Mouse (Mus musculus) embryo, embryonic 10.5 days (tissue): ENCODE results near the gene Zfp787.
A peak's percentile ranks its signal among the peaks of the same experiment; 100 is the strongest.
"Not testable (repeated sequence)": the region's sequence is repeated elsewhere in the genome, so short reads cannot be mapped to it uniquely, and the experiment has no call there.

Source experiments
- DNase-seq: peaks from one replicate; pipeline ENCODE4 v3.0.0-alpha.2; 2015; ENCODE audit warnings: low spot score

Zfp787 gene

DNA sequence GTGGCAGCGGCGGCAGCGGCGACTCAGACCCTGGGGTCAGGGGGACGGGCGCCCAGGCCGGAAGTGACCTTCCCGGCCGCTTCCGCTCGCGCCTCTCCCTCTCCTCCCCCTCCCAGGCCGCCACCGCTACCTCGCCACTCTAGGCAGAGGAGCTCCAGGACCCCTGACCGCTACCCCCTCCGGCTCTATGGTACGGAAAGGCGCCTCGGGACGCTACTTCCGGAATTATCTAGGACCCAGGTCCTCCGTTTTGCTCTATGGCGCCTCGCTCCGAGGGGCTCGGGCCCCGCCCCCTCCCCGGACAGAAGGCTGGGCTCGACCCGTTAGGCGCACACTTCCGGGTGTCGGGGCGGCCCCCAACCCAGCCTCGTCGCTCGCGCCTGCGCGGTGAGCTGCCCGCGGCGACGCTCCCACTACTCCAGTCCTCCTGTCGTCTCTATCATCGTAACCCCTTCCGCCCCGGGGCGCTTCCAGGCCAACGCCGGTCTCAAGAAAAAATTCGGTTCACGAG lies at the start of gene Zfp787:
Gene Zfp787, minus strand, starts transcription at position 97 of the 511 bp plus-strand sequence.
- DNase-seq, result peak; percentile 96

DNA sequence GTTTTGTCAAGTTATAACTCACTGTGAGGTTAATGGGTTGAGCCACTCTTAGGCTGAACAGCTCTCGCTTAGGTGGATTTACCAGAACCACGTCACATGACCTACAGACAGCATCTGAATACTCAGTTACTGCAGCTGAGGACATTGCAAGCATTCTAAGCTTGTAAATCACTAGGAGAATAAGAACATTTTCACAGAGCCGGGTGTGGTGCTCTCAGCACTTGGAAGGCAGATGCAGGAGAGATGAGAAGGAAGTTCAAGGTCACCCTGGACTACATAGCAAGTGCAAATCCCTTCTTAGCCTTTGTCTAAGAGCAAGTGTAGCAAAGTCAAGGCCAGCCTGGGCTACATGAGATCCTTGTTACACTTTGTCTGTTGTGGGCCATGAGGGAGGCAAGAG lies 48.4 kb upstream of the Zfp787 start:
- DNase-seq, result no peak

GRCm38 (mm10) chr7:6196790-6197189 lies 41.0 kb upstream of the Zfp787 start, which contains the start of gene Galp:
Gene Galp (plus strand): TSS chr7:6197090.
- no peak for DNase-seq

DNA sequence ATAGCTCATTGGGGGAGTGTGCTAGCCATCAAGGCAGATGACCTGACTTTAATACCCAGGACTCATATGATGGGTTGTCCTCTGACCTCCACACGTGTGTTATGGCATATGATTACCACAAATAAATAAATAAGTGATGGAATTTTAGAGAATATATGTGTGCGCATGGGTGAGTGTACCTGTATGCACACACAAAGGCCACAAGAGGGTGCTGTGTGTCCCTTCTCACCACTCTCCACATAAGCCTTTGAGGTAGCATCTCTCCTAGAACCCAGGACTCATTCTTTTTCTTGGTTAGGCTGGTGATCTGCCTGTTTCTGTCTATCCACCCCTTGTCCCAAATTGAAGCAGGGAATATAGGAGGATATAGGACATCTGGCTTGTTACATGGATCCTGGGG lies 40.0 kb upstream of the Zfp787 start:
- no peak for DNase-seq

DNA sequence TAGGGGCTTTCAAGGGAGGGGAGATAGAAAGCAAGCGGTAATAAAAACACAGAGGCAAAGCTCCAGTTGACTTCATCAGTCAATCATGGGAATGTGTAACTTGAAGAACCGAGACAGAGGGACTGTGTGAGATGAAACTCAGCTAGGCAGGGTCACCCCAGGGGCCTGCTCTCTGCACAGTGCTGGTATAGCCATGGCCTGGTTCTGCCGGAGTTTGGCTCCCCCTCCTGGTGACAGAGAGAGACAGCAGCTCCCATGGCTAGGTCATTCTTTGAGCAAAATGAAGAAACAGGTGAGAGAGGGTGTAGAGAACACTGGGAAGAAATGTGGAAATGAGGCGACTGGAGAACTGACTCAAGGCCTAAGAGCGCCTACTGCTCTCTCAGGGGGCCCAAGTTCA lies 38.3 kb upstream of the Zfp787 start:
- peak; percentile 79 for DNase-seq

- peak; percentile 79 for DNase-seq
Observed at GRCm38 (mm10) chr7:6191376-6191775, 35.6 kb upstream of the Zfp787 start.

GRCm38 (mm10) chr7:6189542-6189941 lies 33.7 kb upstream of the Zfp787 start:
- DNase-seq, result no peak

GRCm38 (mm10) chr7:6186756-6187155 lies 31.0 kb upstream of the Zfp787 start:
- no peak for DNase-seq

GRCm38 (mm10) chr7:6186176-6186575 lies 30.4 kb upstream of the Zfp787 start:
- no peak for DNase-seq

DNA sequence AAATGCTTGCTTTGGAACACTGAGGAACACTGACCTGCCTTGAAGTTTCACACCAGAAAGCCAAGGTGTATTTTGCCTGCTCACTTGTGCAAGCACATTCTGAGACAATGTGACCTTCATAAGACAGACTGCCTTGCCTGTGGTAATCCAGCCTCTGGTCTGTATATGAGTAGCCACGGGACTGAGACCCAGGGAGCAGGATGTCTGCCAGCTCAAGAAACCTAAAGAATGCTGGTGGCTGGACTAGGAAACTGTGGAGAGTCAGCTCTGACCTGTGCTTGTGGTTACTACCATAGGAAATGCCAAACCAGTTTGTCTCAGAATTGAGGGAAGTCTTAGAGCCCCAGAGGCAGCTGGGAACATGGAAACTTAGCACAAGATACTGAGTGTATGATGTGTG lies 29.6 kb upstream of the Zfp787 start:
- no peak for DNase-seq

- no peak for DNase-seq
Observed at GRCm38 (mm10) chr7:6184521-6184920, 28.7 kb upstream of the Zfp787 start.

DNA sequence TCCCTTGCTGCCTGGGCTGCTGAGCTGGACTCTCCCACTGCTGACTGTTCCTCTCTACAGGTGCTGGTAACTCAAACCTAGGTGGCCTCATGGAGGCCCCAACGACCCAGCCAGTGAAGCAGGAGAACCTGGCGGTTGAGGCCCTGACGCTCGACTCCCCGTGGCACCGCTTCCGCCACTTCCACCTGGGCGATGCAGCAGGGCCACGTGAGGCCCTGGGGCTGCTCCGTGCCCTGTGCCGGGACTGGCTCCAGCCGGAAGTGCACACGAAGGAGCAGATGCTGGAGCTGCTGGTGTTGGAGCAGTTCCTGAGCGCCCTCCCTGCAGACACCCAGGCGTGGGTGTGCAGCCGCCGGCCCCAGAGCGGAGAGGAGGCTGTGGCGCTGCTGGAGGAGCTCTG lies 28.0 kb upstream of the Zfp787 start:
- no peak for DNase-seq

GRCm38 (mm10) chr7:6182882-6183281 lies 27.1 kb upstream of the Zfp787 start:
- DNase-seq, result no peak

- DNase-seq, result no peak
Observed at GRCm38 (mm10) chr7:6179013-6179412, 23.2 kb upstream of the Zfp787 start.

GRCm38 (mm10) chr7:6174365-6174987 lies 18.7 kb upstream of the Zfp787 start:
- not testable (repeated sequence) for DNase-seq

DNA sequence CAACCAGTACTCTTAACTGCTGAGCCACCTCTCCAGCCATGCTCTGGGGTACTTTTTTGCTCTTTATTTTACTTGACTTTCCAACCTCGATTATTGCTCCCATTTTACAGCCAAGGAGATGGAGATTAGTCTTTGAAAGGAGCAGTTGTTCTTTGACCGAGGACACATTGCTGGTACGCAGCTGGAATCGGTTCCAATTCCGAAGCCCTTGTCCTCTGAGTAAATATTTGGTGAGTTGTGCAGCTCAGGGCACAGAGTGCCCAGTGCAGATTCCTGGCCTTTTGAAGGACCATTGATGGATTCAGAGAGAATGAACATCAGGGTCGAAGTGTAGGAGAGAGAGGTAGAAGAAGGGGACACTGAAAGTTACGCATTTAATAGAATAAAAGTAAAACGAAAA lies 18.1 kb upstream of the Zfp787 start:
- no peak for DNase-seq

DNA sequence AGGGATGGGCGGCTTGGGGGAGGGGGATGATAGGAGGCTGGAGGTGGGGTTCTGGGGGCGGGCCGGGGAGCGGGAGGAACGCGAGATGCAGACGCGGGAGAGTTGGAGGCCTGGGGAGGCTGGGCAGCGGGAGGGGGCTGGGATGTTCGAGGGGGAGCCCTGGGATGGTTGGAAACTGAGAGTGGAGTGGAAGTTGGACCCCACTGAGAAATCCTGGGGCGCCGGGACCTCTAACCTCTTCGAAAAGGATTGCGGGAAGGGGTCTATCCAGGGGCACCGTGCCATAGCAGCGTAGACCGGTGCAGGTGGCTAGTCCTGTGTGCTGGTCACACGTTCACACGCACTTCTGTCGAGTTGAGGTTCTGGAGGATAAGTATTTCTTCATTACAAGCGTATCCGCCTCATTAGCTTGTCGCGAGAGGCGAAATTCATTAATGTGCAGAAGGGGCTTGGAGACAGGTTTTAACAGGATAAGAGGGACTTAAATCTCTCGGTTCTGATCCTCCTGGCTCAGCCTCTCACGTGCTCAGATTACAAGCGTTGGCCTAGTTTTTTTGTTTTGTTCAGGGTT lies 17.0 kb upstream of the Zfp787 start:
- DNase-seq, result peak; percentile 54

- DNase-seq, result peak; percentile 99
Observed at GRCm38 (mm10) chr7:6172006-6172649, 16.3 kb upstream of the Zfp787 start, which contains the start of gene Zfp444. Gene Zfp444 (plus strand): TSS chr7:6172226.

DNA sequence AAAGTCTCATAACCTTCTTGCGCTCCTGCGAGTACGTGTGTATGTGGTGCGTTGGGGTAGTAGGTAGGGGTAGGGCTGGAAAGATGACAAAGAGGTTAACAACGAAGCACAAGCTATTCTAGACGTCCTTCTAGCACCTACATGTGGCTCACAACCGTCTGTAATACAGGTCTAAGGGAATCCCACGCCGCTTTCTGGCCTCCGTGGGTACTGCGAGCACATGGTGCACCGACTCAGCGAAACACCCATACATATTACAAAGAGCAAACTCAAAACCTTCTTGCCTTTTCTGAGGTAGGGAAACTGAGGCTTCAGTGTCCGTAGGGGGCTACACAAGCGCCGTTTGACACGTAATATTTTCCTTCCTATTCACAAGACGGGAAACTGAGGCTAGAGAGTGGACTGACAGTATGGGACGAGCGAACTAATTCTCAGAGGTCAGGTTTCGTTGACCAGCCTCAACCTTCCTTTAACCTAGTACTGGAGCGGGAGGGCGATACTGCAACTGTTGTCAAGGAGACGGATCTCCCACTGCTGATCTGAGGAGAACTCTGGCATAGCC lies 15.7 kb upstream of the Zfp787 start:
- DNase-seq, result peak; percentile 78

DNA sequence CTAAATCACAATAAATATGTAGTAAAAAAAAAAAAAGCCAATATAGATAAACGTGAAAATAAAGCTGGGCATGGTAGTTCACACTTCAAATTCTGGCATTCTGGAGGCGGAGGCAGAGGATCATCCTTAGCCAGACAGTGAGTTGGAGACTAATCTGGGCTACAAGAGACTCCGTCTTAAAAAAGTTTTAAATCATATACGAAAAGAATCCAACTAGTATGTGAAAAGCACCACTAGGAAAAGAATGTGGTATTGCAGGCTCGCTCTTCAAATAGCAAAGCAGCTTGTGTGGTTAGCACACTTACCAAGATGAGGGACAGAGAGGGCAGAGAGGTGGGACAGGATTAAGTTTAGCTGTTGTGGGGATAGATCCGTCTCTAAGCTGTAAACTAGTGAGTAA lies 15.1 kb upstream of the Zfp787 start:
- no peak for DNase-seq

DNA sequence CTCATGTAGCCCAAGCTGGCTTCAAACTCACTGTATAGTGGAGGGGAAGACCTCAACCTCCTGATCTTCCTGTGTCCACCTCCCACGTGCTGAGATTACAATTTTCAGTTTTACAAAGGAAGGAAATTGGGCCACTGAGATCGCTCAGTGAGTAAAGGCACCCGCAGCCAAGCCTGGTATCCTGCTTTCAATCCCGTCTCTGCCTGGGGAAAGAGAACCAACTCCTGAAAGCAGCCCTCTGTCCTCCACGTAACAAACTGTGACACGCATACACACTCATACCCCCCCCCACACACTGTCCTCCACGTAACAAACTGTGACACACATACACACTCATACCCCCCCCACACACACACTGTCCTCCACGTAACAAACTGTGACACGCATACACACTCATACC lies 14.6 kb upstream of the Zfp787 start:
- DNase-seq, result no peak

DNA sequence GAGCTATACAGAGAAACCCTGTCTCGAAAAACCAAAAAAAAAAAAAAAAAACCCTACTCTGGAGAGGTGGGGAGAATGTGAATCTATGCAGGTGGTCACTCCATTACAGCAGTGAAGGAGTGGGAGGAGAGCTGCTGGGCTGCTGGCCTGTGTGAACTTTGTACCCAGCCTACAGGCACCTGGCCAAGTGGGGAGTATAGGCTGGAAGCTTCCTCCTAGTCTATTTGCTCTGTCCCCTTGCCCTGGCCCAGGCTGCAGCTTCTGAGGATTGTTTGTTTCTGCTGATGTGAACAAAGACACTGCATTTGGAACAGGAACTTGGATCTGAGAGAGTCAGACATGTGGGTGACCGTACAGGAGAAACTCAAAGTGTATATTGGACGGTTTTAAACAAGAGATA lies 13.6 kb upstream of the Zfp787 start:
- no peak for DNase-seq

- DNase-seq, result no peak
Observed at GRCm38 (mm10) chr7:6164671-6165070, 8.9 kb upstream of the Zfp787 start.
